Mouse (Mus musculus) heart, postnatal 0 days (tissue): Measurements from ENCODE around the gene Cog5. TPM values are rescaled to one million over a fixed set of nuclear protein-coding genes. Genes with fewer than 3 reads are reported as not detected.
A peak's percentile ranks its signal among the peaks of the same experiment; 100 is the strongest.

ENCODE experiments used
- ATAC-seq: fragments of 200-750 bp; cut with Nextera tagmentation; 2 replicates; pipeline ENCODE4 v1.8.0; 2017; ENCODE audit warnings: low read depth, moderate number of reproducible peaks, moderate library complexity; ENCODE audit not compliant: insufficient read depth
- DNase-seq: peaks from one replicate; pipeline ENCODE4 v3.0.0-alpha.2; 2016; ENCODE audit warnings: low spot score
- H3K27ac ChIP-seq: fragments of 300-500 bp; sonication (generic); 2 replicates; pipeline ENCODE4 v1.5.1; 2014; ENCODE audit warnings: low read depth, mild to moderate bottlenecking
- H3K27me3 ChIP-seq: fragments of 300-500 bp; sonication (generic); 2 replicates; pipeline ENCODE4 v1.6.1; 2014; ENCODE audit warnings: low read length, mixed read lengths; ENCODE audit not compliant: control insufficient read depth, insufficient read depth
- H3K36me3 ChIP-seq: fragments of 300-500 bp; sonication (generic); replicated peaks from 2 replicates; pipeline ENCODE4 v1.6.1; 2014; ENCODE audit warnings: low read length, mixed read lengths; ENCODE audit not compliant: control insufficient read depth, insufficient read depth
- H3K4me1 ChIP-seq: fragments of 300-500 bp; sonication (generic); 2 replicates; pipeline ENCODE4 v1.6.1; 2014; ENCODE audit warnings: antibody characterized with exemption; ENCODE audit not compliant: control insufficient read depth, insufficient read depth
- H3K4me2 ChIP-seq: fragments of 300-500 bp; sonication (generic); 2 replicates; pipeline ENCODE4 v1.6.1; 2014; ENCODE audit warnings: low read depth, mild to moderate bottlenecking, low read length, moderate library complexity
- H3K4me3 ChIP-seq: fragments of 300-500 bp; sonication (generic); 2 replicates; pipeline ENCODE4 v1.5.1; 2014; ENCODE audit warnings: low read depth, low read length
- H3K9ac ChIP-seq: fragments of 300-500 bp; sonication (generic); replicated peaks from 2 replicates; pipeline ENCODE4 v1.6.1; 2014; ENCODE audit warnings: low read depth, low read length, mixed read lengths
- H3K9me3 ChIP-seq: fragments of 300-500 bp; sonication (generic); replicated peaks from 2 replicates; pipeline ENCODE4 v1.6.1; 2016; ENCODE audit warnings: low read length; ENCODE audit not compliant: control insufficient read depth
- CTCF ChIP-seq: IDR thresholded peaks from 2 replicates; pipeline ENCODE4 v1.5.1; 2016; ENCODE audit warnings: antibody characterized with exemption, control low read depth, low read depth
- EP300 ChIP-seq: IDR thresholded peaks from 2 replicates; pipeline ENCODE4 v1.6.1; 2016; ENCODE audit warnings: antibody characterized with exemption, low read depth
- WGBS: fragments of 180-500 bp; shearing (Covaris S2); extraction: QIAGEN DNeasy Blood & Tissue Kit; methylation state at CpG from one replicate; pipeline ENCODE4 v1.1.7; 2014; 5-methylcytosine and 5-hydroxymethylcytosine counted together
- polyA plus RNA-seq: library from polyadenylated mRNA; unstranded; fragments of >200 nt; fragmentation: Nextera tagmentation; extraction: Ambion mirVana; gene quantifications from 2 replicates; pipeline ENCODE4 v1.2.1, GENCODE M21; 2015
- total RNA-seq: library from RNA; depleted of rRNA; stranded (reverse); fragments of >200 nt; gene quantifications from 2 replicates; pipeline ENCODE4 v1.2.3, GENCODE M21; 2014; ENCODE audit warnings: low replicate concordance

Gene Cog5
- total and polyA plus RNA-seq, 2 experiments from 2014 or later: 22.4 to 58.4 TPM

DNA sequence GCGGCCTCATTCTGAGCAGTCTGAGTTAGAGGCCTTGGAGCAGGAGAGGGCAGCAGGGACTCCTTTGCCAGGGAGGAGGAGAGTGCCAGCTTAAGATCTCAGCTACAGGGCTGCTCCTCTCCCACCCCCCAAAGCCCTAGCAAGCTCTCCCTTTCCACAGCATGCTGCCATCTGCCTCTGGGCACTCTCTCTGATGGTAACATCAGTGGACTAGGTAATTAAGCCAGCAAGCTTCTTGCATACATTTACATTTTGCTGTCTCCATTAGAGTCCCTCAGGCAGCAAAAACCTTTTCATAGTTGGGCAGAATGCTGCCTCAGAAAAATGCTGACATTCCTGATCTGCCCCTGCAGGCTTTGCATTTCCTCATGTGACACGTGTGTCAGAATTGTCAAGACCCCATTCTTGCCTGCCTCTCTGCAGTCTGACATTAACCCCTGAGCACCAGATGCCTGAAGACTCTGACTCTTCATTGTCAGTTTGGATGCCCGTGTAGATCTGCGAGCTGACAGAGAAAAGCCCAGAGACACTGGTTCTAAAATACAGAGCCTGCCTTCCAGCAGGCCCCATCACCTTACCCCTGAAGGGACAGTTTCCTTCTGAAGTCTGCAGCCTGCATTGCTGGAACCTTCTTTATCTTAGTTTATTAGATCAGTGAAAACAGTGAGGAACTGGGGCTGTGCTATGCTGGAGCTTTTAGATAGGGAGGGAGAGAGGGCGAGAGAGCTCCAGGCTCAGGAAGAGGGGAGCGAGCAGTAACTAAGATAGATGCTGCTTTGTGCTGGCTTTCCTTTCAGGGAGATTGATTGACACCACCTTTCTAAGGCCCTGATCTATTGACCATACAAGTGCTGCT is 251.3 kb downstream of the Cog5 start:
- DNase-seq: no peak
- H3K27me3 ChIP-seq: no peaks in the 10 kb centered on the region

DNA sequence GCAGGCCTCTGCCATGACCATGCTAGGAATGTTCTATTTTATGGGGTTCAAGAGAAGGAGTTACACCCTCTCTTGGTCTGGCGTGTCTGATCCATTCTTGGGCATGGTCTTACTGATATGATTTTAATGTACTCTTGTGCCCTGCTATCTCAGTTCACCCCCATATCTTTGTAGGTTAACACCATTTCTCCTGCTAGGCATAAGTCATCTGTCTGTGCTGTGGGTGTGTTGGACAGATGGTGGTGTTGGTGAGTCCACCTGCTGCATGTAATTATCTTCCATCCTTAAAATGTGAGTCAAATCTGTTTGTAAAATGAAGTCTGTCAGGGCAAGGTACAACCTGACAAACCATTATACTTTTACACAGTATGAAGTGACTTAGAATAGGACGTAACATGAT is 252.8 kb downstream of the Cog5 start:
- DNase-seq (no peak), ATAC-seq (no peak)
- Histone ChIP-seq H3K27ac (no peak overlapping the region), H3K4me1 (no peaks in the 10 kb centered on the region), H3K36me3 (0 out of 2 replicates have a peak, but pooled peaks cover 4% of the 10 kb centered on the region), H3K4me2 (no peak overlapping the region), H3K27me3 (no peaks in the 10 kb centered on the region), H3K9ac (no peak overlapping the region), H3K4me3 (no peak overlapping the region), H3K9me3 (no peaks in the 10 kb centered on the region)
- no peak for TF ChIP-seq EP300
- no peak for TF ChIP-seq CTCF
- WGBS: 94% methylated on average over 2 of the region's 2 CpGs

More for the DNA sequence above, 251.3 kb downstream of the Cog5 start:
- no peaks in the 10 kb centered on the region for H3K4me1 ChIP-seq
- WGBS: 47% methylated on average over 6 of the region's 6 CpGs
- H3K4me2 ChIP-seq: no peak overlapping the region
- H3K4me3 ChIP-seq: no peak overlapping the region
- ATAC-seq: no peak
- H3K27ac ChIP-seq: no peak overlapping the region
- no peak for TF ChIP-seq CTCF
- no peak for TF ChIP-seq EP300
- peaks cover 10% of the 10 kb centered on the region for H3K36me3 ChIP-seq
- no peaks in the 10 kb centered on the region for H3K9me3 ChIP-seq
- no peak overlapping the region for H3K9ac ChIP-seq

DNA sequence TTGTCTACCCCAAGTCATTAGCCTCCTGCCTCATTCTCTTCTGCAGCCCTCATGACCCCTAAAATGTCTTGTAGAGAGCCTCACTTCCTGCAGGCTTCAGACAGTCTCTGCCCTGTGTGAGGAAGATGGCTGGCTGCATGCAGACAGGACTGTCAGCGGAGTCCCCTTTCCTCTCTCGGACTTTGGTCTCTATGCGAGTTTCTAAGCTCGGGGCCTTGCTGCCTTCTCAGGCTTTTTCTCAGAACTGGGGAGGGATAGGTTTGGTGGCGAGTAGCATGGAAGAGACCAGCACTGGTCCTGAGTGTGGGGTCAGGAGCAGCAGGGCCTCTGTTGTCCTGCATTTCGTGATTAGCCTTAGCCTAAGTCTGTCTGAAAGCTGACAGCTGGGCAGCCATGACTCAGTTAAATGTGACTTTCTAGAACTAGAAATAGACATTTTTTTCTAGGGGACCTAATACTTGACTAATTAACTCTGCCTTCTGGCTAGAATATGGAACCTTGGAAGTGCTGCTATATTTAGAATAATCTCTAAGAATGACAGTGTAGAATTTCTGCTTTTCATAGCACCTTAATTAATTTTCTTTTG is 258.4 kb downstream of the Cog5 start:
- ATAC-seq: no peak
- TF ChIP-seq EP300 (no peak), CTCF (no peak)
- Histone ChIP-seq H3K4me1 (peaks cover 6% of the 10 kb centered on the region; the same call in 1 of the 2 replicates), H3K4me2 (no peak overlapping the region), H3K36me3 (no peaks in the 10 kb centered on the region), H3K27me3 (no peaks in the 10 kb centered on the region), H3K9ac (no peak overlapping the region), H3K9me3 (no peaks in the 10 kb centered on the region), H3K4me3 (no peak overlapping the region), H3K27ac (0 out of 2 replicates have a peak overlapping the region, but pooled peaks have one; percentile 34)
- 79% methylated on average over 6 of the region's 6 CpGs for WGBS
- no peak for DNase-seq

DNA sequence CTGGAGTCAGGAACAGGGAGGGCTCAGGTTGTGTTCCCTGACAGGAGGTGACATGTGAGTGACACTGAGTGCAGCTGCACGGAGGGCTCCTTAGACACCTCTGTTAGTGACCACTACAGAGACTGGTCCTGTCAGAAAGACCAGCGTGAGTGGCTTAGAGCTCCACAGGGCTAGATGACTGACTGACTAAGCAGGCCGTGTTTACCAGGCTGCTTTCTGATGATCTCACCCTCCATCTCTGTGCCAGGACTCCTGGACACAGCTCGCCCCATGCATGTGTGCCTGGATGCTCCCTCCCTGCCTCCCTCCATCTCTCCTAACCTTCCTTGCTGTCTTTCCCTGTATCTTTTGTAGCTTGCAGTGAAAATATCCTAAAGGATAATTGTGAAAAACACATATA is 258.9 kb downstream of the Cog5 start:
- H3K4me2 ChIP-seq: no peak overlapping the region
- H3K4me3 ChIP-seq: no peak overlapping the region
- WGBS: 25% methylated on average over 4 of the region's 4 CpGs
- no peaks in the 10 kb centered on the region for H3K36me3 ChIP-seq
- no peak overlapping the region for H3K9ac ChIP-seq
- peaks cover 6% of the 10 kb centered on the region; the same call in 1 of the 2 replicates for H3K4me1 ChIP-seq
- ATAC-seq (peak; percentile 51), DNase-seq (peak; percentile 24)
- H3K27me3 ChIP-seq: no peaks in the 10 kb centered on the region
- H3K27ac ChIP-seq: peak overlapping the region; percentile 34; the same call in 1 of the 2 replicates
- no peaks in the 10 kb centered on the region for H3K9me3 ChIP-seq
- TF ChIP-seq EP300 (no peak), CTCF (no peak)

DNA sequence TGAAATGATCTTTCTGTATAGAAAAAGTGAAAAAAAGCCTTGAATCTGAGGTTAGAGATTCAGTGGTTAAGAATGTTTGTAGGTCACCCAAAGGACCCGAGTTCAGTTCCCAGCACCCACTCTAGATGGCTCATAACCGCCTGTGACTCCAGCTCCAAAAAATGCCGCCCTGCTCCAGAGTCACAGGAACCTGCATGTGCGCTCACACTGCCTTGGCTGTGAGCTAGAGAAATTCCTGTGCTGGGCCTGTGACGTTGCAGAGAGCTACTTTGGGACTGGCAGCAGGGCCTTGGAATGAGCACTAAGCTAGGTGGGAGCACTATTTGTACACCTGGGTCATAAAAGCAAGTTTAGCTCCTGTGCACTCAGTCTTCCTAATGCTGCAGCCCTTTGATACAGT is 262.0 kb downstream of the Cog5 start:
- ATAC-seq (peak; percentile 18; the same call in 1 of the 2 replicates), DNase-seq (no peak)
- Histone ChIP-seq H3K4me2 (no peak overlapping the region), H3K4me1 (peaks cover 6% of the 10 kb centered on the region; the same call in 1 of the 2 replicates), H3K4me3 (no peak overlapping the region), H3K9ac (no peak overlapping the region), H3K27me3 (no peaks in the 10 kb centered on the region), H3K9me3 (no peaks in the 10 kb centered on the region), H3K36me3 (no peaks in the 10 kb centered on the region; the same call in 1 of the 2 replicates), H3K27ac (peak overlapping the region; percentile 91)
- 80% methylated on average over 5 of the region's 5 CpGs for WGBS
- no peak for TF ChIP-seq EP300
